Mouse (Mus musculus) embryonic fibroblast, embryonic 13.5 days (primary cell): ENCODE measurements around the gene Entpd8.

Experiments used
- CTCF ChIP-seq: IDR thresholded peaks from 2 replicates; pipeline ENCODE4 v1.5.1; 2011; ENCODE audit warnings: mild to moderate bottlenecking, control low read depth, low read length, moderate library complexity, borderline replicate concordance; ENCODE audit not compliant: insufficient read depth
- POLR2A ChIP-seq: IDR thresholded peaks from 2 replicates; pipeline ENCODE4 v1.6.1; 2011; ENCODE audit warnings: low read depth, mild to moderate bottlenecking, control low read depth, low read length, moderate library complexity

GRCm38 (mm10) chr2:25087842-25088241 is 7.7 kb downstream of the Entpd8 start:
- TF ChIP-seq CTCF (no peak), POLR2A (no peak)
